Comparison of ENCODE assay signal across 1 mouse cellular context in genomic region chr5:109548712-109549111, GRCm38 (mm10).
TF ChIP-seq lines count a peak whose summit lies in the region.

No protein-coding gene starts in this region.

TF ChIP-seq in CH12.LX, 34 proteins besides CTCF, POLR2A, EP300 and RAD21 (continued from another document):
- TF ChIP-seq TBP (conservative IDR thresholded peaks at IDR 0.05; ENCODE audit: low read depth, low read length): no peak
- no peak for TF ChIP-seq JUN (IDR thresholded peaks at IDR 0.05; ENCODE audit: insufficient read depth, low read depth, low read length)
- no peak for TF ChIP-seq ZMIZ1 (IDR thresholded peaks at IDR 0.05; ENCODE audit: low read depth, low read length)
- peak; percentile 53 for TF ChIP-seq USF1 (IDR thresholded peaks at IDR 0.05; ENCODE audit: low read depth, low read length)
- no peak for TF ChIP-seq POLR2AphosphoS2 (IDR thresholded peaks at IDR 0.05; ENCODE audit: low read depth, low read length)
- TF ChIP-seq UBTF (IDR thresholded peaks at IDR 0.05; ENCODE audit: low read depth, low read length): no peak
- TF ChIP-seq NRF1 (IDR thresholded peaks at IDR 0.05; ENCODE audit: low read depth, low read length): no peak
- peak; percentile 26; the same call in 1 of the 2 replicates for TF ChIP-seq NELFE (IDR thresholded peaks at IDR 0.05; ENCODE audit: low read depth, low read length)
- 0 out of 2 replicates have a peak, but pooled peaks have one; percentile 10 for TF ChIP-seq MEF2A (IDR thresholded peaks at IDR 0.05; ENCODE audit: borderline replicate concordance, low read depth, low read length)
- TF ChIP-seq MAX (IDR thresholded peaks at IDR 0.05; ENCODE audit: low read length): peak; percentile 55
- TF ChIP-seq HCFC1 (IDR thresholded peaks at IDR 0.05; ENCODE audit: low read depth, low read length): peak; percentile 22; the same call in 1 of the 2 replicates
- TF ChIP-seq BHLHE40 (IDR thresholded peaks at IDR 0.05; ENCODE audit: low read depth, low read length): peak; percentile 80
- no peak for TF ChIP-seq KAT2A (IDR thresholded peaks at IDR 0.05; ENCODE audit: insufficient replicate concordance, low read length)
- no peak for TF ChIP-seq GABPA (IDR thresholded peaks at IDR 0.05; ENCODE audit: insufficient replicate concordance, low read depth, low read length)
